Mouse (Mus musculus) heart, postnatal 10 days (tissue): ENCODE results near the gene Car11. TPM values are rescaled to one million over a fixed set of nuclear protein-coding genes. Genes with fewer than 3 reads are reported as not detected.

Source experiments
- DNase-seq, 2 experiments: peaks; one replicate each; pipeline ENCODE4 v3.0.0; 2021
- intact Hi-C: fragments of 180-260 bp; cut with DNase I; formaldehyde crosslinking; loops from one replicate; pipeline ENCODE4 v1.15.1; 2025
- total RNA-seq, 2 experiments: library from RNA; stranded (reverse); gene quantifications; 2 replicates each; pipeline ENCODE4 v1.2.3; 2021

The Car11 gene
- total RNA-seq, 2 experiments from 2014 or later, result 4.2 to 4.6 TPM

DNA sequence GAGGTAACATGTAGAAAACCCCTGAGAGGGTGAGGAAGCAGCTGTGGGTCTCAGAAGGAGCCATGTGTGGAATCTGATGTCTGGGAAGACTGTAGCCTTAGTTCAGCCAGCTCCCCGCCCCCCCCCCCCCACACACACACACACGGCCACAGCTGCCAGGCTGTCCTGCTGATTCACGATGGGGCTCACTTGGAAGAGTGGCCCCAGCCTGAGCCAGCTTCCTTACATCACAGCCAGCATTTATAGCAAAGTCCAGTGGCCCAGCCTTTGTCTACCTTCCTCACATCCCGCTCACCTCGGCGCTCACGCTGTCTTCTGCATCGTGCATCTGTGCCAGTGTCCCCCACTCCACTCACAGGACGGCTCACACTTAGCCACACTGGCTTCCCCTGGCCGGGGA is 49.8 kb downstream of the Car11 start:
- intact Hi-C loops, result no loop called here
- DNase-seq, result no peak

DNA sequence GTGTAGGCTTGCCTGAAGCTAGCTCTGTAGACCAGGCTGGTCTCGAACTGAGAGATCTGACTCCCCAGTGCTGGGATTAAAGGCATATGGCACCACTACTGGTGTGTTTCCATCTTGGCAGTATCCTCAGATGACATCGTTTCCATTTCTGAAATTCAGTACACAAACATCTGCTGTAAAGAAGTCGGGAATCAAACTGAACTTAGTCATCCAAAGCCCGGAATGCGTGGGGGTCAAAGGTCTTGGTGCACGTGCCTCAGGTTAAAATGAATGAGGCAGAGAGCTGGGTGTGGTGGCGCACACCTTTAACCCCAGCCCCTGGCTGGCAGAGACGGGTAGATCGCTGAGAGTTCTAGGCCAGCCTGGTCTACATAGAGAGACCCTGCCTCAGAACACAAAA is 50.5 kb downstream of the Car11 start:
- intact Hi-C loops, result no loop called here
- no peak for DNase-seq

Other genes starting within 250 kb of the Car11 start
- 100 to 1,000 TPM; 232 to 268 TPM for gene Ftl1, start 240.0 kb upstream of the Car11 start, total RNA-seq
- gene Bax, start 232.9 kb upstream of the Car11 start, total RNA-seq, result 10 to 100 TPM; 44.5 to 45.8 TPM
- gene Tulp2, start 218.0 kb upstream of the Car11 start, total RNA-seq, result not detected
- gene Gm45808, start 213.0 kb upstream of the Car11 start, total RNA-seq, result 1 to 10 TPM; 2.2 to 2.5 TPM
- 1 to 10 TPM; 4.7 to 6.0 TPM for gene Dhdh, start 211.0 kb upstream of the Car11 start, total RNA-seq
- gene Nucb1, start 189.4 kb upstream of the Car11 start, total RNA-seq, result 100 to 1,000 TPM; 144 to 151 TPM
- 10 to 100 TPM; 24.5 to 45.4 TPM for gene Ppp1r15a, start 173.6 kb upstream of the Car11 start, total RNA-seq
- 1 to 10 TPM; 4.1 to 5.6 TPM for gene Plekha4, start 173.5 kb upstream of the Car11 start, total RNA-seq
- under 1 TPM; 0.25 to 0.34 TPM for gene Hsd17b14, start 144.9 kb upstream of the Car11 start, total RNA-seq
- 10 to 100 TPM; 54.7 to 54.9 TPM for gene Bcat2, start 129.7 kb upstream of the Car11 start, total RNA-seq
- not detected for gene Fgf21, start 84.4 kb upstream of the Car11 start, total RNA-seq
- gene Fut1, start 82.6 kb upstream of the Car11 start, total RNA-seq, result not detected
- under 1 TPM; 0.22 to 0.65 TPM for gene Izumo1, start 78.0 kb upstream of the Car11 start, total RNA-seq
- 10 to 100 TPM; 51.9 to 52.4 TPM for gene Rasip1, start 72.4 kb upstream of the Car11 start, total RNA-seq
- gene Mamstr, start 59.9 kb upstream of the Car11 start, total RNA-seq, result 1 to 10 TPM; 7.5 to 8.5 TPM
- gene Fut2, start 33.4 kb upstream of the Car11 start, total RNA-seq, result under 1 TPM in 1 of 2 experiments, not detected in 1; 0.38 TPM
- under 1 TPM in 1 of 2 experiments, not detected in 1; 0.15 TPM for gene Ntn5, start 15.8 kb upstream of the Car11 start, total RNA-seq
- under 1 TPM in 1 of 2 experiments, not detected in 1; 0.22 TPM for gene Sec1, start 5.4 kb upstream of the Car11 start, total RNA-seq
- gene Dbp, start 5.2 kb downstream of the Car11 start, total RNA-seq, result 10 to 100 TPM; 22.7 to 29.8 TPM
- 100 to 1,000 TPM; 698 to 700 TPM for gene Rpl18, start 15.6 kb downstream of the Car11 start, total RNA-seq
- gene Sphk2, start 18.2 kb downstream of the Car11 start, total RNA-seq, result 10 to 100 TPM; 17.4 to 20.1 TPM
- under 1 TPM; 0.10 to 0.12 TPM for gene Fam83e, start 21.4 kb downstream of the Car11 start, total RNA-seq
- gene Spaca4, start 26.0 kb downstream of the Car11 start, total RNA-seq, result not detected
- under 1 TPM; 0.22 to 0.30 TPM for gene Lmtk3, start 83.9 kb downstream of the Car11 start, total RNA-seq
- gene Sult2b1, start 84.8 kb downstream of the Car11 start, total RNA-seq, result not detected
- 10 to 100 TPM; 91.1 to 95.1 TPM for gene Cyth2, start 114.7 kb downstream of the Car11 start, total RNA-seq
- under 1 TPM; 0.69 to 0.74 TPM for gene Kcnj14, start 124.9 kb downstream of the Car11 start, total RNA-seq
- gene Grwd1, start 131.1 kb downstream of the Car11 start, total RNA-seq, result 10 to 100 TPM; 14.6 to 17.1 TPM
- gene Kdelr1, start 172.9 kb downstream of the Car11 start, total RNA-seq, result 100 to 1,000 TPM; 121 to 128 TPM
- under 1 TPM; 0.55 to 0.77 TPM for gene Grin2d, start 178.5 kb downstream of the Car11 start, total RNA-seq
- gene Syngr4, start 196.9 kb downstream of the Car11 start, total RNA-seq, result under 1 TPM in 1 of 2 experiments, not detected in 1; 0.37 TPM
- 10 to 100 TPM; 56.8 to 58.7 TPM for gene Tmem143, start 197.1 kb downstream of the Car11 start, total RNA-seq
- gene Emp3, start 221.6 kb downstream of the Car11 start, total RNA-seq, result 10 to 100 TPM; 37.0 to 44.5 TPM
- gene Ccdc114, start 224.2 kb downstream of the Car11 start, total RNA-seq, result 1 to 10 TPM in 1 of 2 experiments, under 1 TPM in 1; 0.96 to 2.0 TPM